Mouse (Mus musculus): ENCODE results near the gene Acap2. TPM values are rescaled to one million over a fixed set of nuclear protein-coding genes. Genes with fewer than 3 reads are reported as not detected.
A peak's percentile ranks its signal among the peaks of the same experiment; 100 is the strongest.

The Acap2 gene
- total RNA-seq, 2 experiments from 2014 or later = 16.9 to 17.7 TPM

DNA sequence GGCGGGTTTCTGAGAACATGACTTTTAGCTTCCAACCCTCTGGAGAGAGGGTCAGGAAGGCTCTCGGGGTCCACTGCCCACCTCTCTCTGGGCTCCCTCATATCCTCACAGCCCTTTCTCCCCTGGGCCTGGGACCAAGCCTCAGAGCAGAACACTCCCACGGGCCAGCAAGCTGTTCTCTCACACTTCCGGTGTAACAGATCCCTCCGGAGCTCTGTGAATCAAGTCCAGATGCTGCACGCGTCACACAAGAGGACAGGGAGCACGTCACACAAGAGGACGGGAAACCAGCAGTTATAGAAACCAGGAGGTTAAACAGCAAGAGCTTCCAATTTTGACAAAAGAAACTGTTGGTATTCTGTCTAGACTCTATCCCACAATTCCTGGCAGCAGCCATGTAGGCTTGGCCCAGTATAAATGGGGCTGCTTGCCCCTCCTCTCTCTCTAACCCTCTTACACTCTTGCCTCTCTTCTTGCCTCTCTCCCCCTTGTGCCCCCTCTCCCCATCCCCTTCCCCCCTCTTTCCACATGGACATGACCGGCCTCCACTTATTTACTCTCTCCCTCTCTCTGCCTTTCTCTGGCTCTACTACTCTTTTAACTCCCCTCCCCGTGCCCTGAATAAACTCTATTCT lies 139.7 kb downstream of the Acap2 start:
- intact Hi-C loops (cut with DNase I; ENCODE audit: low total_unique reads) = no loop called here
- DNase-seq = peak; percentile 44

DNA sequence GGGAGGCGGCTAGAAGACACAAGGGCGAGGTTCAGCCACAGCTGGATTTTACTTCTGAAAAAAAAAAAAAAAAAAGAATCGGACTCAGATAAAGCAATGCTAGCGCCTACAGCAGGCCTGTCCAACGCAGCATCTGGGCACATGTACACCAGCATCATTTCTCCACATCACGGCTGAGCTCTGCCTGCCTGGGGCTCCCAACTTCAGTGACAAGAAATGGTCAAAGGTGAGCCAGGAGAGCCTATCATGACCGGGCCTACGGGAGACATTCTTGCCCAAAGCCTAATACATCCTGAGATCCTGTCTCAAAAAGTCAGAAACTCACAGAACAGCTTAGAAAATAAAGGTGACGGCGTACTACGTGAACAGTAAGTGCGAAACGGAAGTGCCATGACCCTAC lies 140.3 kb downstream of the Acap2 start:
- DNase-seq = no peak
- intact Hi-C loops (cut with DNase I; ENCODE audit: low total_unique reads) = no loop called here

DNA sequence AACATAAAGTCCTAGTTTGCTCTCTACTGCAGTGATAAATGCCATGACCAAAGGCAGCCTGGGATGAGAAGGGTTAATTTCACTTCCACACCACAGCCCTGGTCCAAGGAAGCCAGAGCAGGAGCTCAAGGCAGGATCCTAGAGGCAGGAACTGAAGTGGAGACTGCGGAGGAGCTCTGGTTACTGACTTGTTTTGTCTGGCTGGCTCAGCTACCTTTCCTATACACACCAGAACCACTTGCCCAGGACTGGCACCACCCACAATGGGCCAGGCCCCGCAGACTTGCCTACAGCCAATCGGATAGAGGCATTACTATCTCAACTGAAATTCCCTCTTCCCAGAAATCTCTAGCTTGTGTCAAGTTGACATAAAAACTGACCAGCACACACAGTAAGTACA lies 140.8 kb downstream of the Acap2 start:
- DNase-seq = no peak
- intact Hi-C loops (cut with DNase I; ENCODE audit: low total_unique reads) = no loop called here

DNA sequence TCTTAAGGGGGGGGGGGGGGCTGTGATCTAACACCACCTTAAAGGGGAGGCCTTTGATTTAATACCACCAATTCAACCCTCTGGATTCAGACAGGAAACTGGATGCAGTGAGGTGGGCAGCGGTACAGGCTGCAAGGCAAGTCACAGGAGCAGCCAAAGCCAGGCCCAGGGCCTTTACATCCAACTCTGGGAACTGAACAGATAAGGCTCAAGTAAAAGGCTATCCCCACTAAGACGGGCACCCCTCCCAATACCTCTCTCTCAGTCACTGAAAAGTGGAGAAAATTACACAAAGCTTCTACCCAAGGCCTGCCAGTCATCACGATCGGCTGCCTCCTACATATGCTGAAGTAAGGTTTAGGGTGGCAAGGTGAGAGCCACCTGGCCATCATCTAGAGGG lies 141.3 kb downstream of the Acap2 start:
- intact Hi-C loops (cut with DNase I; ENCODE audit: low total_unique reads) = no loop called here
- DNase-seq = no peak

DNA sequence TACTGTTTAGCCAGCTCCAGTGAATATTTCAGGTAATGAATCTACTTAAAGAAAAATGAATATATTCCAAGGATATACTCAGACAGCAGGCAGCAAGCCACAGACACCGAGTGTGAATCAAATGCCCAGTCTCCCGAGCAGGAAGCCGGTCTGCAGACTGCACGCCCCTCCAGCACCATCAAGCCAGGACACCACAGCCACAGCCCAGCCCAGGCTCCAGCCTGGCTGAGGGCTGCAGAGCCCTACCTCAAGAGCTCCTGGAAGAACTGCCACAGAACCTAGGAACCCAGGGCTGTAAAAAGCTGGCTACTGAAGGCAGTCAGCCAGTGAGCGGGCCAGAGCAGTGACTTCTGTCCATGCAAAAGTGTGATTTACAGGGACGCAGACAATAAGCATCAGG lies 148.2 kb downstream of the Acap2 start:
- intact Hi-C loops (cut with DNase I; ENCODE audit: low total_unique reads) = no loop called here
- no peak for DNase-seq

DNA sequence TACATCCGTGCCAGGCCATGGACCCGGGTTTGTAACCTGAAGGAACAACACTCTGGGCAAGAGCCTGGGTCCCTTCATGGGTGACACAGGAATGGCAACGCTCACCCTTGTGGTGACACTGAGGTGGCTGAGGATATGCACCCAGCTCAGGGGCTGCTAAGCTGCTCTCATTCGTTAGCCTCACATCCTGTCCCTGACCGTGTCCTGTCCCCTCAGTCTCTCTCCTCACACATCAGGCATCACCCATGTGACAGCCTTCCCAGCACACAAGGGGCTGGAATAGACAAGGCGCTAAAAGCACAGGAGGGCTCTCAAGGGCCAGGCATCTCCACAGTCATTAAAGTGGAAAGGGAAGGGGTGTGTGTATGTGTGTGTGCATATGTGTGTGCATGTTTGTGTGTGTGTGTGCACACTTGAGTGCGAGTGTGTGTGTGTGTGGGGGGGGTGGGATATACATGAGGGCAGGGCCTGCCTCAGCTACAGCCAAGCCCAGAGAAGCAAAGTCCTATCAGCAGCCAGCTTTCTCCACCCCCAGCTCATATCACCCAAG lies 148.8 kb downstream of the Acap2 start:
- intact Hi-C loops (cut with DNase I; ENCODE audit: low total_unique reads) = no loop called here
- no peak for DNase-seq

DNA sequence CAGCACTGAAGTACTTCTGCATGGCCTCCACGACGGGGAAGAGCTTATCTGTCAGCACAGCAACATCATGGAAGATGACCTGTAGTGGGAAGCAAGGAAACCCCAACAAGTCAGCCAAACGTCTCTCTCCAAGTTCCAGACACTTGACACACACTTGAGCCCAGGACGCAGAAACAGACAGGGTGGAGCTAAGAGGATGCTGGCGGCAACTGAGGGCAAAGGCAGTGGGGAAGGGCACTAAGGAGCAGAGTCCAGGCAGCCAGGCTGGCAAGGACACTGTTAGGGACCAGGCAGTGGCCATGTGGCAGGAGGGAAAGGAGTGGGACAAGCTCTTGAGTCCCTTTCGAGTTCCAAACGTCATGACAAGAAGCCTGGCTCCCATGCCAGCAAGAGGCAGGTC lies 150.3 kb downstream of the Acap2 start:
- intact Hi-C loops (cut with DNase I; ENCODE audit: low total_unique reads) = no loop called here
- no peak for DNase-seq

DNA sequence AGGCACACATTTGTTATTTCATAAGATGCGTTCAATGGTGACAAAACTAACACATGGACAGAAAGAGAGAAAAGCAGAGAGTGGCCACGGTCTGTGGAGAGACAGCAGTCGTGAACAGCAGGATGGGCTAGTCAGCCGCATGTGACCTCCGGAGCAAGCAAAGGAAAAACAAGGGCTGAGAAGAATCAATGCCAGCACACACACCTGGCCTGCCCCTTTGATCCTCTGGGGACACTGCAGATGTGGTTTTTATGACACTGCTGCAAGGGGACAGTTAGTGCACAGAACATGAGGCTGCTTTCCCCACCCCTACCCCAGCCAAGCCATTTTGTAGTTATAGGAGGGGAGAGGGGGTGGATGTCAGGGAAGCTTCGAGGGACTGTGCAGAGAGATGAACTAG lies 152.9 kb downstream of the Acap2 start:
- intact Hi-C loops (cut with DNase I; ENCODE audit: low total_unique reads) = no loop called here
- DNase-seq = no peak

DNA sequence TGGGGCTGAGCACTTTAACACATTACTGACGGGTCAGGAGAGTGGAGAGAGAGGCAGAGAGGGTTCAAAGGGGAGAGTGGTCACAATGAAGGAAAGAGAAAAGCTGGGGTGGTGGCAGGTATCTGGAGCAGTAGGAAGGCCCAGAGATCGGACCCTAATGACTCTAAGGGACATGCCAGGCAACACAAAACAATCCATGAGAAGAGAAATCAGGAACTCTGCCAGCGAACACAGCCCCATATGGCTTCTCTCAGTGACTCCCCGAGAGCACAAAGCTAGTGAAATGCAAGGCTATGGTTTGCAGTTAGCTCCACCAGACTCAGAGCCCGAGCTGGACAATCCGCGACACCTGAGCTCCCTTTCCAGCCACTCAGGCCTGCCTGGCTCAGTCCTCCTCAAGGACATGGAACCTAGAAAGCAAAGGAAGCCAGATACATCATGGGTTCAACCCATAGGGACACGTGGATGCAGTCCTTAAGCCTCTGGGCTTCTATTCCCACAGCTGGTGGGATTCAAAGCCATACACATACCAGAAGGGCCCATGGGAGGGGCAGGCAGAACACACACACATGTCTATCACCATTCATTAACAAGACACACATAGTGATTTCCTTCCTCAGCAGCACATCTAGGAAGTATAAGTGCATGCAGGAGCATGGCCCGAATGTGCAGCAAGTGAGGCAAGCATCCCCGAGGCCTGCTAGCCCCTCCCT lies 153.7 kb downstream of the Acap2 start:
- intact Hi-C loops (cut with DNase I; ENCODE audit: low total_unique reads) = no loop called here
- no peak for DNase-seq

DNA sequence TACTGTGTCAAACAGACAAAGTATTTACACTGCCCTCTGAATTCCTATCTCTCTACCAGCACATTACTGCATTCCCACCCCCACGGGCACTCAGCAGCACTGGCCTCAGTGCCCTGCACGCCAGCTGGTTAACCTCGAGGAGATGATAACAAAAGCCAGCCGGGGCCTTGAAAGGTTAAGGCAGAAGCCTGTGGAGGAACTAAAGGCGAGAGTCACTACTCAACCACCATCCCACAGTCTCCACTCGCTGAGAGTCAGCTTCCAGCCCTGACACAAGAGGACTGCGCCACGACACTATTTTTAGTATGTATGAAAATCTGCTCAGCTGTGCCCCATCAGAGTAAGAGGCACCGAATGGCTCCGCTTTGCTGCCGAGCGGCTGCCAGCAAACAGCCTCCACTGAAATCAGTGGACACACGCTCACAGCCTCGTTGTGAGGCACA lies 154.8 kb downstream of the Acap2 start:
- intact Hi-C loops (cut with DNase I; ENCODE audit: low total_unique reads) = no loop called here
- no peak for DNase-seq

DNA sequence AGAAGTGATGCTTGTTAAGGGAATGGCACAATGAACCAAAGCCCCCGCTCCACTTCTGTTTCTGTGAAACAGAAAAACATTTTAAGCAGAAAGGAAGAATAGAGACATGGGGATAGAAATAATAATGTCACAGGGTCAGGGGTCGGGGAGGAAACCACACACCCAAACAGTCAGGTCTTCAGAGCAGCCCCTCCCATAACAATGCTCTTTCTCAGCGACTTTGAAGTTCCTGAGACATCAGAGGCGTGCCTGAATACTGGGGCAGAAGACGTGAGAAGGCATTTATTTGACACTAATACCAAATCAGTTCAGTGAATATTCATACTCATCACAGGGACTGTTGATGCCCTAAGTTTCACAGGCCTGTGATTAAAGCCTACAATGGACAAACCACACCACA lies 155.8 kb downstream of the Acap2 start:
- no peak for DNase-seq
- intact Hi-C loops (cut with DNase I; ENCODE audit: low total_unique reads) = no loop called here

DNA sequence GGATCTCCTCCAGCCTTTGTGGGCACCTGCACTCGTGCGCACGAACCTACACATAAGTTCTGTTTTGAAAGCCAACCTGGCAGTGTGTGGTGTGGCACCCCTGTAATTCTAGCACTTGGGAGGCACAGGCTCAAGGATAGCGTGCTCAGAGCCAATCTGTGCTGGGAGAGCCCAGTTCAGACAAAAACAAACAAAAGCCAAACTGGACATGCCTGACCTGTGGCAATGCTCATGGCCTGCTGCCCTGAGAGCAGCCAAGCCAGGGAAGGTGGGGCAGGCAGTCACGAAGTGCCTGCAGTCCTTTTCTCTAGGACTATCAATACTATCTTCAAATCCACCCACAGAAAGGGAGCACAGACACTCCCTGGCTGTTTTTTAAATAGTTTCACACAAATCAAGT lies 157.9 kb downstream of the Acap2 start:
- DNase-seq = no peak
- intact Hi-C loops (cut with DNase I; ENCODE audit: low total_unique reads) = no loop called here

Other genes with a start within 250 kb of the Acap2 start
- gene Xxylt1, start 119.8 kb downstream of the Acap2 start, total RNA-seq (2021) = 1 to 10 TPM; 4.8 to 6.6 TPM
- gene Ppp1r2, start 74.0 kb upstream of the Acap2 start, total RNA-seq (2021) = 10 to 100 TPM; 71.6 to 76.0 TPM
- 10 to 100 TPM; 11.1 to 24.4 TPM for gene Apod, start 113.6 kb upstream of the Acap2 start, total RNA-seq (2021)
- under 1 TPM; 0.29 to 0.57 TPM for gene Bdh1, start 221.0 kb upstream of the Acap2 start, total RNA-seq (2021)

Data from gastrocnemius, postnatal 14 days (tissue).